Mouse (Mus musculus) hindlimb bud, embryonic 11.5 days (tissue): Measurements from ENCODE around the gene Cyb5d1.
"Not testable (repeated sequence)": the region's sequence is repeated elsewhere in the genome, so short reads cannot be mapped to it uniquely, and the experiment has no call there.

Experiments used
- DNase-seq: peaks from one replicate; pipeline ENCODE4 v3.0.0-alpha.2; 2012; ENCODE audit warnings: low read depth, low spot score; ENCODE audit errors: extremely low spot score

Gene Cyb5d1

DNA sequence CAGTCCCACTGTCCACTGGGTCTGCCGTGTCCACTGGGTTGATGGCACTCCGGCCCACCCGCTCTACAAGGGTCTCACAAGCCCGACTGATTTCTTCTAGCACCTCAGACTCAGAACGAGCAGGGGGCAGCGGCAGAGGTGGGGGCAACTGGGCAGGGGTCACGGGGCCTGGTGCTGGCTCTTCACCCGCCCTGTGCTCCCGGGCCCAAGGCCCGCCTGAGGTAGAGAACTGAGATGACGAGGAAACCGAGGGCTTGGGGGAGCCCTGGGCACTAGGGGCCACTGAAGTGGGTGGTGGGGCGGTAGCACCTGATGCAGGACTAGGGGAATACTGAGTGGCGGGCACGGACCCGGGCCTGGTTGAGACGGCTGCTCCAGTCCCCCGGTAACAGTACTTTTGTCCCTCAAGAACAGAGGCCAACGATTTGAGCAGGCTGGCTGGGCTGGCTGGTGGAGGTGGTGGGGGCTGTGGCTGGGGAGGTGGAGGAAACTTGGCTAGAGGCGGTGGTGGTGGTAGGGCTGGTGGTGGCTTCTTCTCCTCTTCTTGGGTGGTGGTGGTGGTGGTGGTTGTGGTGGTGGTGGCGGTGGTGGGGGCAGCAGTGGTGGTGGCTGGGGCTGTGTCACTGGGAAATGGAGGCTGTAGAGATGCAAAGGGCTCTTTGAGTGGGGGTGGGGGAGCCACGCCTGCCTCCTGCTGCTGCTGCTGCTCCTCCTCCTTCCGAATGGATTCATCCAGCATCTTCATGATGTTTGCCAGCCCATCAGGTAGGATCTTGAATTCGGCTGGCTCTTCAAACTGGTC is 9.4 kb upstream of the Cyb5d1 start:
- DNase-seq: no peak

DNA sequence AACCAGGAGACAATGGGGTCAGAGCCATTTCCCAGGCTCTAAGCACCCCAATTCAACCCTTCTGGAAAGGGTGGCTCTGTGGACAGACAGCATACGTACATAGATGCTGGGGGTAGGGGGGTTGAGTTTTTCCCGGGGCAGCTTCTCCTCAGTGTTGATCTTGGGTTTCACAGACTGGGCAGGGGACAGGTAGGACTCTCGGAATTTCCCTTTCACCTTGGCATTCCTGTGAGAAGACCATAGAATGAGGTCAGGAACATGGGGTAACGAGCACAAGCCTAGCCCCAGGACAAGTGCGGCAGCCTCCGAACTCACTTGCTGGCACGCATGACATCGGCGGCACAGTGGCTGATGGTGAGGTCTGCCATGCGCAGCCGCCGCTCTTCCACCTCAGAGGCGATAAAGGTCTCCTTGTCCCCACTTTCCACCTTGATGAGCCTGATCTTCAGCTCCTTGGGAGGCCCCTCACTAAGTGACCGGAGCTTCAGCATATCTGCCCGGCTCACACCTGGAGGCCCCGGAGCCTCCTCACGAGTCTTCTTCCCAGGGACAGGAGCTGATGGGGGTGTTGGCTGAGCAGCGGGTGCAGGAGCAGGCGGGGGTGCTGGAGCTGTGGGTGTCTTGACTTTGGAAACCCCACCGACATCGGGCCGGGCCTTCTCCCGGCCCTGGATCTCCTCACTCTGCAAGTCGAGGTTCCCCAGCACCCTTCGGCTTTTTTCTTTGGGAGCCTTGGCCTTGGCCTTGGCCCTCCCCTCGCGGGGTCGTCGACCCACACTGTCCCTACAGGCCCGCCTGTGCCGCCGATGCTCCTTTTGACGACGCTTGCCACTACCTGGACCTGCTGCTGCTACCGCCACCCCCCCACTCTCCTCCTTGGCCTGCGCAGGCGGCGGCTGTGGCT is 8.5 kb upstream of the Cyb5d1 start:
- DNase-seq: no peak

DNA sequence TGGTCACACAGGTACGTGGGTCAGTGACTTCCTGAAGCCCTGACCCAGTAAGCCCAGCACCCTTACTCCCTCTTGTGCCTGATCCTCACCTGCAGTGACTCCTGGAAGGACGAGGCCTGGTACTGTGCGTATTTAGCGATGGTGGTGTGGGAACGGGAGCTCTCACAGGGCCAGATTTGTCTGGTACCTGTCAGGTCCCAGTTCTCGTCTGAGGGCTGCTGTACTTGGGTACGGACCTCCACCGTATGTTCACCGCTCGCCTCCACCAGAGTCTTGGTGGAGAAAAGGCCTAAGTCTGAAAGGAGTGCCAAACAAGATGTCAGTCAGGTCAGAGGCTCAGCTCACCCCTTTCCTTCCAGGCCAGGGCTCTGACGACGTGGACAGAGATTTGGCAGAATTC is 6.6 kb upstream of the Cyb5d1 start:
- no peak for DNase-seq

DNA sequence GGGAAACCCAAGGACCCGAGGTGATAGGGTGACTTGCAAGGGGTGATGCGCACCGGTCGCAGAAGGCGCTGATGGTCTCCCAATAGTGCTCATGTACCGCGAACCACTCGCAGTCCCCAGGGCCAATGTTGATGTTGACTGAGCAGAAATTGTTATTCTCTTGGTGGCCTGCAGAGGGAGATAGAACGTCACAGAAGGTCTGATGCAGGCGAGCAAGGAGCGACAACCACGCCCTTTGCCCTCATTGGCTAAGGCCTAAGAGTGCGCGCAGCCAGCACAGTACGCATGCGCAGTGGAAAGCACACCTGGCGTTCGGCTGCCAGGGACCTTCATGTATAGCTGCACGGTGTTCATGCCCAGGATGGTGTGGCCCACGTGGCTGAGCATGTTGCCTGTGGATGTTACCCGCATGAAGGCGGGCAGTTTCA is 5.8 kb upstream of the Cyb5d1 start:
- no peak for DNase-seq

DNA sequence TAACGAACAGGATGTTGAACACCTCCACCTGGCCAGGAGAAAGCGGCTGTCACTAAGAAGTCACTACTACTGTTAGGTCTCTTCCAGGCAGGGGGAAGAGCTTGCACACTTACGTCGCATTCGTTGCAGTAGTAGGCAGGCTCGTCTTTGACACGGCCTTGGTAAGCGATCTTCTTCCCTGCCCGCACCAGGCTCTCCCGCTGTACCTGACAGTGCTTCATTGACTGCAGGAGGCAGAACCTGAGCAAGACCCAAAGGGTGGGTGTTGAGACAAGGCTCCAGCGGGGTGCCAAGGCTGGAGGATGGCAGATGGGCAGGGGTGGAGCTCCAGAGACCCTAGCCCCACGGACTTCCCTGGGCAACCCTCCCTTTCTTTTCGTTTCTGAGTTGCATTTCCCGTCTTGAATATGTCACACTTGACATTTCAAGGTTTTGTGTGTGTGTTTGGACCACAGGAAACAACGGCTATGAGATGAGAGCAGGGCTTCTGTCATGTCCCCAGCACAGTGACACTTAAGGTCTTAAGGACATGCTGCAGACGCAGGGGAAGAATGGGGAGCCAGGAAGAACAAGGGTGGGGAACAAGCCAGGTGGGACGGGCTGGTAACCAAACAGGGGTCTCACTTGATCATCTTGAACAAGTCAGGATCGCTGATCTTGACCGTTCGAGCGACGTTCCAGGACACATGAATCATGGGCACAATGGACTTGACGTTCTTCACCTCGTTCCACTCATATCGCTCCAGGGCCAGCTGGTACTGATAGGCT is 4.8 kb upstream of the Cyb5d1 start:
- no peak for DNase-seq

DNA sequence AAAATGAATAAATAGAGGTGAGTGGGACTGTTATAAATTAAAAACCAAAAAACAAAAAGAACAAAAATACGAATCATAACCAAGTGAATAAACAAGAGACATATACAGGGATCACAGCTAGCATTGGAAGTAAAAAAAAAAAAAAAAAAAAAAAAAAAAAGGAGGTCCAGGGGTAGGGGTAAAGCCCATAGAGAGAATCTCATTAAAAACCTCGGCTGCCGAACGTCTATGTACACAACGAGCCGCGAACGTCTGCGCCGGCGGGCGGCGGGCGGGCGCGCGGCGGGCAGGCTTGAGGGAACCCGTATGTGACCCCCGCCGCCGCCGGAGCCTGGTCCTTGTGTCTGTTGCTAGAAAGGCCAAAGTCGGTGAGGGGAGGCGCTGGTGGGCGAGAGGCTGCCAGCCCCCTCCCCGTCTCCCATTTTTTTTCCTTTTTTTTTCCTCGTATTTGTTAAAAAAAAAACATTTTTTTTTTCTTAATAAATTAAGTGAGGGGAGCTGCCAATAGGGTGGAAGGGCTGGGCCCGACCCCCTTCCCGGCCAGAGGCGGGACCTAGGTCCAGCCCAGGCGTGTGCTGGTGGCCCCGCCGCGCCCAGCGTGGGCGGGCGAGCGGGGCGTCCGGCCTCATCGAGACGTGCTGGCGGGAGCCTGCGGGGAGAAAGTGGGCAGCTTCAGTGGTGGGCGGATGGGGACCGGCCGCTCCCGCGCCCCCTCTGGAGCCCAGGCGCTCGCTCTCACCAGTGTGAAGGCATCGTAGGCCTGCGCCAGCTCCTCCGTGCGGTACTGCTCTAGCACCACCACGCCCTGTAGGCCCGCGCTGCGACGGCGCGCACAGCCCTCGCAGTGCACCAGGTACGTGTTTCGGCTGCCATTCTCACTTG is 4.0 kb upstream of the Cyb5d1 start:
- DNase-seq: no peak

DNA sequence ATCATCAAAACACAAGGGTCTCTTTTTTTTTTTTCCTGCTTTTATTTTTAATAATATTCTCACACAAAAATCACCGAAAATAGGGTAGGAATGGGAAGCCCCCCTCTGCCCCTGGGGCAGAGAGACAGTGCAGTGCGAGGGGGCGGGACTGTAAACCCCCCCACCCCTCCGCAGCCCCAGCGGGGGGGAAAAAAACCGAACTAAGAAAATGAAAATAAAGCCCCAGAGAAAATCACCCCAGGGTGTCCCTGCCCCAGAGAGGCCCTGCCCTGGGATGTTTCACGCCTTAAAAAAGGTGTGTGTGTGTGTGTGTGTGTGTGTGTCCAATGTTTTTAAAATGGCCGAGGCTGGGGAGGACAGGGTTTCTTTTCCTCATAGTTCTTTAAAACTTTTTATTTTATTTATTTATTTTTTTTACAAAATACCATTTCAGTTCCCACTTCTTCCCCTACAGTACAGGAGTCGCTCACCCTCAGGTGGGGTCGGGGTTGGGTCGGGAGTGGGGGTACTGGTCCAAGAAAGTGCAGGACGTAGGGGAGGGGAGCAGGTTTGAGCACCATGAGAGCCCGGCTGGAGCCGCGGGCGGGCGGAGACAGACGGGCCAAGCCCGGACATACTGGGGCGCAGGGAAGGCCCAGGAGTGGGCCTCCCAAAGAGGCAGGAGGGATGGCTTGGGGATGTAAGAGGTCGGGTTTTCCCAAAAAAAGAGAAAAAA is 3.2 kb upstream of the Cyb5d1 start:
- DNase-seq: no peak

DNA sequence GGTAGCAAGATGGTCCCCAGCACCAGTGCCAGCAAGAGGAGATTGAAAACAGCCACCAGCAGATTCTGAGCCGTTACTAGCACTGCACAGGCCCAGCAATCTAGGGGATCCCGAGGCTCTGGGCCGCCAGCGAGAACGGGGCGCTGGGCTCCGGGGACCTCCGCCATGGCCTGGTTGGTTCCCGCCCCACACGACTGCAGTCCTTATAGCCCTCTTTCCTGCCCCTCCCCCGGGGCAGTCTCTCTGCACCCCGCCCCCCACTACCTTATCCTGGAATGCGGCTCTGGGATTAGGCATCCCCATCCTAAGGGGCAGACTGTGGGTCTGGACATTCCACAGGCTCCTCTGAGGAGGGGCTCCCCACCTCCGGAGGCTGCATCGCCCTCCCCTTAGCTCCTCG is 2.6 kb upstream of the Cyb5d1 start, which contains the start of gene Tmem88:
TSS of gene Tmem88 (minus strand) at position 176 of the 400 bp plus-strand sequence.
- DNase-seq: no peak

DNA sequence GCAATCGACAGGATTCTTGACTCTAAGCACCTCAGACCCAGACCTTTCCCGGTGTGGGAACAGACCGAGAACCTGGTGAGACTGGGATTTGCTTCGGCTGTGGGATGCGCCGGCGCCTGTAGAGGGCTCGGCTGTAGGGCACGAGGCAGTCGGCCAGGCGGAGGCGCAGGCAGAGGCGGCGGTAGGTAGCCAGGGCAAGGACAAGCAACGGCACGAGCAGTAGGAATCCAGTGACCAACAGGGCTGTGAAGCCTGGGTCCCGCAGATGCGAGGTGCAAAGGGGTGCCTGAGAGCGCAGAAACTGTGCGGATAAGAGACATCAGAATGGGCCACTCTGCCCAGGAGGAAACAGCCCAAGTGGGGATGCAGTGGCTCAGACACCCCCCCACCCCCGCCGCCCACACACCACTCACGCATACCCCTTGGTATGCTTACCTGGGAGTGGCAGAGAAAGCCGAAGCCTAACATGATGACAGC is 2.2 kb upstream of the Cyb5d1 start:
- DNase-seq: no peak

DNA sequence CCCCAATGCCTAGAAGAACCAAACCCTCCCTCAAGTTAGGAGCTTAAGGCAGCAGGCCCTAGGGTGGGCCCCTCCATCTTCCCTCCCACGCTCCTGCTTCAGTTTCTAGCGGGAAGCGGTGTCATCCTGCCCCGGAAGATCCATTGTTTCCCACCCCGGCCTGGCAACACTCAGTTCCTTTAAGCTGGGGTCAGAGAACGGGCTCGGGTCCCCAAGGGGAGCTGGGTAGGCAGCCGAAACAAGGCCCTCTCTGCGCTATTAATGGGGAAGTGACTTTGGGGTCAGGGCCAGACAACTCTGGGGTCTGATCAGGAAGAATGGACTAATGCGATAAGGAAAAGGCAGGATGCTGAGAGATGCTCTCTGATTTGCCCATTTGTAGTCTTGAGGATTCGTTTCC is 1.3 kb upstream of the Cyb5d1 start:
- no peak for DNase-seq

DNA sequence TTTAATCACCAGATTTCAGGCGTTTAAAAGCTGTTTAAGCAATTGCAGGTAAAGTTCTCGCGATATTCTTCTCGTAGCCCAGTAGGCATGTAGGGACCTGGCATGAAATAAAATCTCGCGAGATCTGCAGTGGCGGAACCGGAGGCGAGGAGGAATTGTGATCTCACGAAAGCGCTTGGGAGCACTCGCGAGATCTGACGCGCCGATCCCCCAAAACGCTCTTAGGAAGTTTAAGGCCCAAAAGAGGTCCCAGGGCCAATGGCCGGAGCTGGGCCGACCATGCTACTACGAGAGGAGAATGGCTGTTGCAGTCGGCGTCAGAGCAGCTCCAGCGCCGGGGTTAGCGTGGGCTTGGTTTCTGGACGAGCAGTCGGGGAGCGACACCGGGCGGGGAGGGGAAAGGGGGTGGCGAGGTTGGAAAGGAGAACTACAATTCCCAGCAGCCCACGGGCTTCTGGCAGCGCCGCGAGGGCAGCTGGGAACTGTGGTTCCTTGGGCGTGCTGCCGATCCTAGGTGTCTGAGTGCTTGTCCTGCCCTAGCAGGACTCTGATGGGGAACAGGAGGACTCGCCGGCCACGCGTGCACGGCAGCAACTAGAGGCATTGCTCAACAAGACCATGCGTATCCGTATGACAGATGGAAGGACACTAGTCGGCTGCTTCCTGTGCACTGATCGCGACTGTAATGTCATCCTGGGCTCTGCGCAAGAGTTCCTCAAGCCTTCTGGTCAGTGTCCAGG is 373 bp upstream of the Cyb5d1 start:
- DNase-seq: peak; percentile 100

DNA sequence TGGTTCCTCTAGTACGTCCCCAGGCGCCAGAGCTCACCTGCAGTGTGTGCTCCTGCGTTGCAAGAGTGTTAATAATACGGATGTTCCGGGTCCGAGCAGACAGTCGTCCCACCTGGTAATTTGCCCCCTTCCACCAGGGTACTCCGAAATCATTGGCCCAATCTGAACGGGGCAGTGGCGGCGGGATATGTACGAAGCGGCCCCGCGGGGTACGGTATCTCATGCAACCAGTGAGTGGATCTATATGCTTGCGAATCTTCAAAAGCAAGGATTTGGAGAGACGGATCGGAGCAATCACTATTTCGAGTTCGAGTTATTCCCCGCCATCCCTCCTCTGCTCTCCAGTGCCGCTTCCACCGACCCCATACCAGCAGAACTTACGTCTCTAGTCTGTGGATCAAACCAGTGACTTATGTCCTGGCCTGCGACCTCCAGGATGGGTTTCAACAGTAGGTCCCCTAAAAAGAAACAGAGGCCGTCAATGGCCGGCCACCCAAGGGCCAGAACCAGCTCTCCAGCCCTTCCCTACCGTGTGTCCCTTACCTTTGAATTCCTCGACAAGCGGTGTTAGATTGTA is 752 bp downstream of the Cyb5d1 start:
- DNase-seq: not testable (repeated sequence)

DNA sequence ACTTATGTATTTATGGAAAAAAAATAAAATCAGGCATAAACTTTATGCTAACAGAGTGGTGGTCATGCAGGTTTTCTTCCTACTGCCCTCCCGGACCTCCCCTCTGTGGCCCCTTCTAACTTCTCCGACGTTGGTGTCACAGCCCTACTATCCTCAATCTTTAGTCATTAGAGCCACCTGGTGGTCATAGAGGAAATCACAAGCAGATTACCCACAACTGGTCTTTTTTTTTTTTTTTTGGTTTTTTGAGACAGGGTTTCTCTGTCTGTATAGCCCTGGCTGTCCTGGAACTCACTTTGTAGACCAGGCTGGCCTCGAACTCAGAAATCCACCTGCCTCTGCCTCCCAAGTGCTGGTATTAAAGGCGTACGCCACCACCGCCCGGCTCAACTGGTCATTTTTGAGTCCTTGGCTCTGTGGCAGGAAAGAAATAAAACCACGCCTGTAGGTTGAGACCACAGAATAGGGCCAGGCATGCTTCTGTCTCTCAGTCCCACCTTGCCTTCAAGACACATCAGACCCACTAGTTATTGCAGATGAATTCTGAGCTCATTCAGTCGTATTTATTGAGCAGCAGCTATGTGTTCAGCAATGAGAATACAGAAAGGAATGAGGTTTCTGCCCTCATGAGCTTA is 4.9 kb downstream of the Cyb5d1 start:
- DNase-seq: no peak

DNA sequence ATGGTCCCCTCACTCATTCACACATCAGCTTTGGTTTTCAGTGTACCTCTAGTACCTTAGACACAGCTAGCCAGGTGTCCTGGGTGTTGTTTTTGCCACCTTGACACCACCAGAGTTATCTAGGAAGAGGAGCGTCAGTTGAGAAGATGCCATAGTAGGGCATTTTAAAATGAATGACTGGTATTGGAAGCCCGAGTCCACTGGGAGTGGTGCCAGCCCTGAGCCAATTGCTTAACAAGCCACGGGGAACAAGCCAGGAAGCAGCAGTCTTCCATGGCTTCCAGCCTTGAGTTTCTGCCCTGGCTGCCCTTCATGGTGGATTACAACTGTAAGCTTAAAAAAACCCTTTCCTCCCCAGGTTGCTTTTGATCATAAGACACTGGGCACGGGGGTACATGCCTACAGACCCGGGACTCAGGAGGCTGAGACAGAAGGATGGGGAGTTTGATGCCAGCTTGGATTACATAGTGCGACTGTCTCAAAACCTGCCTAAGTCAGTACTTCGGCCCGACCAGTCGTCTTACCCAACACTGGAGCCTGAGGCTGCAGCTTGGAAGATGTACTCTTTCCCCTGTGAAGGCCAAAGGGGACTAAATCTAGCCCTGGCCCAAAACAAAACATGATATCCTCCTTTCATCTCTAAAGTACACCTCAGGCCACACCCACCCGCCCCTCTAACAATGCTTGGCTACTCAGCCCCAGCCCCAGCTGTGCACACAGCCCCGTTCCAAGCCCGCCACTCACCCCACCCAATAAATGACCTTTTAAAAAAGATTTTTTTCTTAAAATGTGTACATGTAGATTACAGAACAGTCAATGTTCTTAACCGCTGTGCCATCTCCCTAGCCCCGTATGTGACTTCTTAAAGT is 5.7 kb downstream of the Cyb5d1 start:
- DNase-seq: no peak

DNA sequence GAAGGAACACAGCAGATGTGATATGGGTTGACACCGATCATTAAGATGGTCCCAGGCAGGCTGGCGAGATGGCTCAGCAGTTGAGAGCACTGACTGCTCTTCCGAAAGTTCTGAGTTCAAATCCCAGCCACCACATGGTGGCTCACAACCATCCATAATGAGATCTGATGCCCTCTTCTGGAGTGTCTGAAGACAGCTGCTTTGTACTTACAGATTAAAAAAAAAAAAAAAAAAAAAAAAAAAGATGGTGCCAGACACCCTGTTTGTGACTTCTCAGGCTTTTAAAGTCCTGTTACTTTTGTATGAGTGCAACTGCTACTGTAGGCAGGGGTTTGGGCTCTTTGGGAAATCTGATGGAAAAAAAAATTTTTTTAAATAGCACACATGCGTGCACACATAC is 6.8 kb downstream of the Cyb5d1 start:
- no peak for DNase-seq

DNA sequence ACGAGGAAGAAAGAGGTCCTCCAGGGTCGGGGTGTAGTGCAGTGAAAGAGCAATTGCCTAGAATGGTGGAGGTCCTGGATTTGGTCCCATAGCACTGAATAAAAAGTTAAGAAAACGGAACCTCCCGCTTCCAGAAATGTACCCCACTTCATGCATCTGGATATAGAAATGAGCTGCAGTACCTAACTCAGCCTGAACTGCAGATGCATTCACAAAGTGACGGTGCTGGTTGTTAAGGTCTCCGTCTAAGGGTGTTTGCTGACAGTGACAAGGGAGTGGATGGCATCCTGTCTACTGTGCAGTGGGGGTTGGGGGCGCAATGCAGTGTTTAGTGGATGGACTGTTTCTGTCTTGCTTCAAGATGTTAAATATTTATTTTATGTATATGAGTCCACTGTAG is 8.7 kb downstream of the Cyb5d1 start:
- no peak for DNase-seq

DNA sequence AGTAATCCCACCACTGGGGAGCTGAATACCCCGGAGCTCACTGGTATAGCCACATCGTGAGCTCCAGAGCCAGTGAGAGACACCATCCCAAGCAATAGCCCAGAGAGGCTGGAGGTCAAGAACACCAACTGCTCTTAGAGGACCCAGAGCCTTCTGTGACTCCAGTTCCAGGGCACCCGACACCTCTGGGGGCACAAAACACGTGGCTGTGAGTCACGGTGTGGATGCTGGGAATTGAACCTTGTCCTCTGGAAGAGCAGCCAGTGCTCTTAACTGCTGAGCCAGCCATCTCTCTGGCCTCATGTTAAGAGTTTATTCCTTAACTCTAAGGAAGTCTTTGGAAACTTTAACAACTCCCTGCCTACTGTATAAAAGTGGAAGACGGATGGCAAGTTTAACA is 10.5 kb downstream of the Cyb5d1 start:
- DNase-seq: no peak
